ENCODE assay signal across 8 mouse cellular contexts in genomic region chr4:44292534-44292933, GRCm38 (mm10). TPM values are rescaled to one million over a fixed set of nuclear protein-coding genes. Genes with fewer than 3 reads are reported as not detected.
DNase-seq lines count a peak whose midpoint lies in the region; ATAC-seq and TF ChIP-seq lines count a peak whose summit lies in the region.

No protein-coding gene starts in this region.

- no peak overlapping the region for H3K4me3 ChIP-seq in neural tube, embryonic 15.5 days (replicated peaks)
- no peak overlapping the region for H3K4me3 ChIP-seq in forebrain, embryonic 10.5 days
- no peak overlapping the region for H3K4me3 ChIP-seq in hindbrain, embryonic 12.5 days
- no peak overlapping the region for H3K4me3 ChIP-seq in stomach, embryonic 16.5 days (replicated peaks; ENCODE audit: low read length)

- no peak for ATAC-seq in neural tube, embryonic 15.5 days (ENCODE audit: low FRiP score)
- peak; percentile 64 for ATAC-seq in hindbrain, embryonic 12.5 days (ENCODE audit: low FRiP score)
- ATAC-seq in megakaryocyte-erythroid progenitor cell, adult 5-6 weeks (replicated peaks; ENCODE audit: low FRiP score, low TSS enrichment, poor library complexity, severe bottlenecking), result peak; percentile 50; the same call in 1 of the 2 replicates
- 0 out of 2 replicates have a peak, but pooled peaks have one; percentile 47 for ATAC-seq in stomach, embryonic 16.5 days (ENCODE audit: insufficient read depth, low FRiP score)

- H3K9ac ChIP-seq in neural tube, embryonic 15.5 days (replicated peaks), result no peak overlapping the region
- H3K9ac ChIP-seq in hindbrain, embryonic 12.5 days, result no peak overlapping the region
- no peak overlapping the region for H3K9ac ChIP-seq in stomach, embryonic 16.5 days (ENCODE audit: low read length)

- DNase-seq in neural tube, embryonic 10.5 days (ENCODE audit: extremely low spot score, low spot score), result peak; percentile 45
- peak; percentile 80 for DNase-seq in brain, embryonic 14.5 days (ENCODE audit: low read depth)
- DNase-seq in forebrain, embryonic 10.5 days (ENCODE audit: extremely low spot score, low spot score), result peak; percentile 26
- DNase-seq in layer of hippocampus, postnatal 36 days, result peak; percentile 26 to 55

- no peak overlapping the region for H3K4me2 ChIP-seq in neural tube, embryonic 15.5 days
- H3K4me2 ChIP-seq in hindbrain, embryonic 12.5 days (replicated peaks), result no peak overlapping the region
- H3K4me2 ChIP-seq in stomach, embryonic 16.5 days (ENCODE audit: low read depth, low read length), result no peak overlapping the region

- no peaks in the 10 kb centered on the region for H3K27me3 ChIP-seq in neural tube, embryonic 15.5 days (replicated peaks)
- H3K27me3 ChIP-seq in forebrain, embryonic 10.5 days (ENCODE audit: poor library complexity, severe bottlenecking), result no peaks in the 10 kb centered on the region
- no peaks in the 10 kb centered on the region for H3K27me3 ChIP-seq in hindbrain, embryonic 12.5 days
- no peaks in the 10 kb centered on the region for H3K27me3 ChIP-seq in stomach, embryonic 16.5 days (ENCODE audit: control insufficient read depth, insufficient read depth, low read length)

- H3K4me1 ChIP-seq in neural tube, embryonic 15.5 days, result no peaks in the 10 kb centered on the region
- no peaks in the 10 kb centered on the region for H3K4me1 ChIP-seq in forebrain, embryonic 10.5 days
- no peaks in the 10 kb centered on the region for H3K4me1 ChIP-seq in hindbrain, embryonic 12.5 days
- no peaks in the 10 kb centered on the region for H3K4me1 ChIP-seq in stomach, embryonic 16.5 days (ENCODE audit: control insufficient read depth, insufficient read depth, low read length)

- no peak overlapping the region for H3K27ac ChIP-seq in neural tube, embryonic 15.5 days (replicated peaks)
- no peak overlapping the region for H3K27ac ChIP-seq in forebrain, embryonic 10.5 days
- no peak overlapping the region for H3K27ac ChIP-seq in hindbrain, embryonic 12.5 days
- no peak overlapping the region for H3K27ac ChIP-seq in stomach, embryonic 16.5 days (ENCODE audit: low read length)

- TF ChIP-seq POLR2A in brain, embryonic 14.5 days (IDR thresholded peaks at IDR 0.05; ENCODE audit: borderline replicate concordance, extremely low read depth, insufficient read depth, insufficient read length, poor library complexity, severe bottlenecking), result no peak

- peak; percentile 61; the same call in 1 of the 2 replicates for TF ChIP-seq CTCF in brain, embryonic 14.5 days (IDR thresholded peaks at IDR 0.05; ENCODE audit: borderline replicate concordance, extremely low read depth, insufficient read depth, insufficient read length)

- 13% methylated on average over 7 of the region's 7 CpGs for WGBS in neural tube, embryonic 15.5 days
- WGBS in forebrain, embryonic 10.5 days, result 13% methylated on average over 7 of the region's 7 CpGs
- WGBS in hindbrain, embryonic 12.5 days, result 18% methylated on average over 7 of the region's 7 CpGs
- WGBS in stomach, embryonic 16.5 days, result 11% methylated on average over 7 of the region's 7 CpGs

- no peaks in the 10 kb centered on the region for H3K36me3 ChIP-seq in neural tube, embryonic 15.5 days
- no peaks in the 10 kb centered on the region for H3K36me3 ChIP-seq in forebrain, embryonic 10.5 days (replicated peaks)
- H3K36me3 ChIP-seq in hindbrain, embryonic 12.5 days, result no peaks in the 10 kb centered on the region
- H3K36me3 ChIP-seq in stomach, embryonic 16.5 days (ENCODE audit: control insufficient read depth, insufficient read depth, low read length), result no peaks in the 10 kb centered on the region

- no peaks in the 10 kb centered on the region for H3K9me3 ChIP-seq in neural tube, embryonic 15.5 days (replicated peaks)
- H3K9me3 ChIP-seq in forebrain, embryonic 10.5 days, result no peaks in the 10 kb centered on the region
- H3K9me3 ChIP-seq in hindbrain, embryonic 12.5 days (replicated peaks), result no peaks in the 10 kb centered on the region
- no peaks in the 10 kb centered on the region for H3K9me3 ChIP-seq in stomach, embryonic 16.5 days (replicated peaks; ENCODE audit: control insufficient read depth, low read length)

RNA-seq across cellular contexts. Expression of gene Melk, which starts 8.1 kb away (rescaled TPM):
- polyA plus RNA-seq in neural tube, embryonic 15.5 days (2015; fragmentation: Nextera tagmentation; extraction: Ambion mirVana), result 4.0 and 11.6 TPM in 2 replicates
- 9.4 and 13.2 TPM in 2 replicates for polyA plus RNA-seq in brain, embryonic 14.5 days (2012; rRNA removed)
- 82.4 and 83.0 TPM in 2 replicates for polyA plus RNA-seq in forebrain, embryonic 10.5 days (2016; fragmentation: Nextera tagmentation; extraction: Ambion mirVana)
- polyA plus RNA-seq in hindbrain, embryonic 12.5 days (2016; fragmentation: Nextera tagmentation; extraction: Ambion mirVana), result 32.0 and 33.7 TPM in 2 replicates
- total RNA-seq in layer of hippocampus, postnatal 36 days (2021), result under 1 TPM; 0.40 to 0.65 TPM
- 16.0 and 20.7 TPM in 2 replicates for total RNA-seq in megakaryocyte-erythroid progenitor cell, adult 5-6 weeks (2014; fragmentation: Nextera tagmentation)
- 18.6 and 24.6 TPM in 2 replicates for total RNA-seq in megakaryocyte-erythroid progenitor cell, adult 5-6 weeks (2017)
- polyA plus RNA-seq in stomach, embryonic 16.5 days (2015; fragmentation: Nextera tagmentation; extraction: Ambion mirVana), result 39.6 and 39.7 TPM in 2 replicates

RNA-seq across cellular contexts. Expression of gene Rnf38, which starts 58.9 kb away (rescaled TPM):
- polyA plus RNA-seq in neural tube, embryonic 15.5 days (2015; fragmentation: Nextera tagmentation; extraction: Ambion mirVana), result 21.8 and 23.4 TPM in 2 replicates
- polyA plus RNA-seq in brain, embryonic 14.5 days (2012; rRNA removed), result 284 and 293 TPM in 2 replicates
- polyA plus RNA-seq in forebrain, embryonic 10.5 days (2016; fragmentation: Nextera tagmentation; extraction: Ambion mirVana), result 34.2 TPM in 2 replicates
- polyA plus RNA-seq in hindbrain, embryonic 12.5 days (2016; fragmentation: Nextera tagmentation; extraction: Ambion mirVana), result 59.6 and 62.7 TPM in 2 replicates
- 10 to 100 TPM; 50.2 to 52.8 TPM for total RNA-seq in layer of hippocampus, postnatal 36 days (2021)
- total RNA-seq in megakaryocyte-erythroid progenitor cell, adult 5-6 weeks (2014; fragmentation: Nextera tagmentation), result 71.2 and 86.3 TPM in 2 replicates
- 43.1 and 71.8 TPM in 2 replicates for total RNA-seq in megakaryocyte-erythroid progenitor cell, adult 5-6 weeks (2017)
- polyA plus RNA-seq in stomach, embryonic 16.5 days (2015; fragmentation: Nextera tagmentation; extraction: Ambion mirVana), result 16.2 and 17.5 TPM in 2 replicates

Comparison
In these comparisons a context has a peak if more than half of its experiments do, and no peak if none do; other contexts are left out.
1. DNase-seq: peak in every context shown above with its lines; median percentile 80 in brain, embryonic 14.5 days; 45 in neural tube, embryonic 10.5 days; 40 in layer of hippocampus, postnatal 36 days; 26 in forebrain, embryonic 10.5 days.